Mouse (Mus musculus) liver (tissue): ENCODE measurements around the gene Iqschfp.

ENCODE experiments used
- DNase-seq: peaks from one replicate; pipeline ENCODE4 v3.0.0-alpha.2; 2020; ENCODE audit warnings: mixed read lengths

Gene Iqschfp

GRCm38 (mm10) chr3:68662386-68662785 is 770.4 kb downstream of the Iqschfp start:
- no peak for DNase-seq

GRCm38 (mm10) chr3:68664337-68664736 is 772.3 kb downstream of the Iqschfp start:
- no peak for DNase-seq

GRCm38 (mm10) chr3:68666377-68666776 is 774.3 kb downstream of the Iqschfp start:
- no peak for DNase-seq

GRCm38 (mm10) chr3:68667852-68668251 is 775.8 kb downstream of the Iqschfp start:
- DNase-seq, result no peak

GRCm38 (mm10) chr3:68669418-68669974 is 777.5 kb downstream of the Iqschfp start:
- no peak for DNase-seq

GRCm38 (mm10) chr3:68674721-68675120 is 782.7 kb downstream of the Iqschfp start:
- no peak for DNase-seq

GRCm38 (mm10) chr3:68675216-68675835 is 783.3 kb downstream of the Iqschfp start:
- no peak for DNase-seq
